Mouse (Mus musculus): ENCODE results near the gene Hbs1l. TPM values are rescaled to one million over a fixed set of nuclear protein-coding genes. Genes with fewer than 3 reads are reported as not detected.

The Hbs1l gene
- polyA plus RNA-seq, 1 experiment from 2014 or later = 42.7 TPM

DNA sequence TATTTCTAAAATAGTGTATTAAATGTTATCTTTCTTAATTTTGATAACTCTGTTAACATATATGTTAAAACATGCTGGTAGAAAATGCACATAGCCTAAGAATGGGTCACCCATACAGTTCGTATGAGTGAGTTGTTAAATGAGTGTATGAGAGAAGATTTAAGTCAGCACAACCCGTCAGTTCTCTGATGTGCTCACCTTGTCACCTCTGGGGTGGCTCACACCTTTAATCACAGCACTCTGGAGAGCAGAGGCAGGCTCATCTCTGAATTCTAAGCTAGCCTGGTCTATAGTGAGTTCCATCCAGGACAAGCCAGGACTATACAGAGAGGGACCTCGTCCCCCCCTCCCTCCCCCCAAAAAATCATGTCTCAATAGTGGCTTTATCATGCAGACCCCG lies 22.5 kb downstream of the Hbs1l start:
- Histone ChIP-seq H3K9ac (ENCODE audit: low read length) (no peak overlapping the region), H3K9me3 (ENCODE audit: control insufficient read depth, low read length) (no peaks in the 10 kb centered on the region), H3K27ac (replicated peaks) (no peak overlapping the region), H3K4me2 (replicated peaks; ENCODE audit: low read depth) (no peak overlapping the region), H3K4me1 (replicated peaks; ENCODE audit: control insufficient read depth, insufficient read depth) (no peaks in the 10 kb centered on the region), H3K36me3 (ENCODE audit: control insufficient read depth, insufficient read depth, low read length) (peaks cover 5% of the 10 kb centered on the region), H3K27me3 (ENCODE audit: control insufficient read depth, insufficient read depth, low read length) (no peaks in the 10 kb centered on the region), H3K4me3 (ENCODE audit: low read depth, low read length) (no peak overlapping the region)
- DNase-seq (ENCODE audit: low spot score) (no peak), ATAC-seq (ENCODE audit: low FRiP score, low TSS enrichment) (no peak)
- 87% methylated on average over 4 of the region's 4 CpGs for WGBS
- TF ChIP-seq CTCF (IDR thresholded peaks at IDR 0.05; ENCODE audit: low read depth) (no peak), EP300 (optimal IDR thresholded peaks at IDR 0.05) (no peak)

DNA sequence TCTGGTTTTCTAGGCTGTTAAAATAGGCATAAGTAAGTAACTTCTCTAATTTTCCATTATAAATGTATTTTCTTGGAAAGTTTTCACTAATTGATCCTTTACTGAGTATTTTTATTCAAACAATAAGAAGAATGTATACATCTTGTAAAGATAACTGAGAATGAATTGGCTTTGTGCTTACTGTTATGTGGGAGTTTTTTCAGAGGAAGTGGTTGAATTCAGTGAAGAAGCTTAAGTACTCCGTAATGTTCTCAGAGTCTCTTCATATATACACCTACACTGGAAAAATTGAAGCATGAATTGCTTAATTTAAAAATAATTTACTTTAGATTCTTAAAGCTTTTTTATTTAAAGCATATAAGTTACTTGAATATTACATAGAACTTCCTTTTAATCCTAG lies 23.2 kb downstream of the Hbs1l start:
- Histone ChIP-seq H3K27me3 (ENCODE audit: control insufficient read depth, insufficient read depth, low read length) (no peaks in the 10 kb centered on the region), H3K27ac (replicated peaks) (no peak overlapping the region), H3K4me3 (ENCODE audit: low read depth, low read length) (no peak overlapping the region), H3K36me3 (ENCODE audit: control insufficient read depth, insufficient read depth, low read length) (peaks cover 5% of the 10 kb centered on the region), H3K9ac (ENCODE audit: low read length) (no peak overlapping the region), H3K4me2 (replicated peaks; ENCODE audit: low read depth) (no peak overlapping the region), H3K4me1 (replicated peaks; ENCODE audit: control insufficient read depth, insufficient read depth) (no peaks in the 10 kb centered on the region), H3K9me3 (ENCODE audit: control insufficient read depth, low read length) (no peaks in the 10 kb centered on the region)
- ATAC-seq (ENCODE audit: low FRiP score, low TSS enrichment) = no peak
- no peak for DNase-seq (ENCODE audit: low spot score)
- 92% methylated on average over 1 of the region's 1 CpGs for WGBS
- TF ChIP-seq CTCF (IDR thresholded peaks at IDR 0.05; ENCODE audit: low read depth) (no peak), EP300 (optimal IDR thresholded peaks at IDR 0.05) (no peak)

DNA sequence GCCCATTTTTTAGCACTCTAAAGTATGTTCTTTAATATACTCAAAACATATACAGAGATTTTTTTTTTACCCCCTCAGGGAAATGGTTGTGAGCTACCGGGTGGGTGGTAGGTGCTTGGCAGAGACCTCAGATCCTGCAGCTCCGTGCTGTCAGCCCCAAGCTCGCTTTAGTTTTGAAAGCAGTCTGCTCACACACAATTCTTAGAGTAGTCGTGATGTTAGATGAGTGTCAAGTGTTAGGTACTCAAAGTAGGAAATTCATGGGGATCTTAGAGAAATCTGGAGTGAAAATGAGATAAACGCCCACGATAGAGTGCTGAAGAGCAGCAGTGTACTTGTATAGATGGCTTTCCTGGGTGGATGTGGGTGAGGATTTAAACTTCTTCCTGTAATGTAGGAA lies 24.8 kb downstream of the Hbs1l start:
- DNase-seq (ENCODE audit: low spot score) (no peak), ATAC-seq (ENCODE audit: low FRiP score, low TSS enrichment) (no peak)
- H3K27ac ChIP-seq (replicated peaks) = no peak overlapping the region
- TF ChIP-seq CTCF (IDR thresholded peaks at IDR 0.05; ENCODE audit: low read depth) = no peak
- no peak for TF ChIP-seq EP300 (optimal IDR thresholded peaks at IDR 0.05)
- no peaks in the 10 kb centered on the region for H3K27me3 ChIP-seq (ENCODE audit: control insufficient read depth, insufficient read depth, low read length)
- no peak overlapping the region for H3K4me2 ChIP-seq (replicated peaks; ENCODE audit: low read depth)
- peaks cover 5% of the 10 kb centered on the region for H3K36me3 ChIP-seq (ENCODE audit: control insufficient read depth, insufficient read depth, low read length)
- WGBS = 85% methylated on average over 6 of the region's 6 CpGs
- H3K4me1 ChIP-seq (replicated peaks; ENCODE audit: control insufficient read depth, insufficient read depth) = no peaks in the 10 kb centered on the region
- H3K9ac ChIP-seq (ENCODE audit: low read length) = no peak overlapping the region
- H3K9me3 ChIP-seq (ENCODE audit: control insufficient read depth, low read length) = no peaks in the 10 kb centered on the region
- no peak overlapping the region for H3K4me3 ChIP-seq (ENCODE audit: low read depth, low read length)

DNA sequence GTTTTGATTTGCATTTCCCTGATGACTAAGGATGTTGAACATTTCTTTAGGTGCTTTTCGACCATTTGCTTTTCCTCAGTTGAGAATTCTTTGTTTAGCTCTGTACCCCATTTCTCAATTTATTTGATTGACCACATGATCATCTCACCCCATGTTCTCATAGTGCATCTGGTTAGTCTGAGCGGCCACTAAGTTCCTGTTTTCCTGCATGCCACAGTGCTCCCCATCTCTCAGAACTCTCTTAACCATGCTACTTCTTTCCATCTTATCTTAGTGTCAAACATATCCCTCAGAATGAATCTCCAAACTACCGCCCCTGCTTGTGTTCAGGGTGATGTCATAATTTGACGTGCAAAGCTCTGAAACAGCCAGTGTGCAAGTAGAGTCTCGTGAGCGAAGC lies 30.6 kb downstream of the Hbs1l start:
- no peak overlapping the region for H3K9ac ChIP-seq (ENCODE audit: low read length)
- H3K36me3 ChIP-seq (ENCODE audit: control insufficient read depth, insufficient read depth, low read length) = no peaks in the 10 kb centered on the region
- no peaks in the 10 kb centered on the region for H3K27me3 ChIP-seq (ENCODE audit: control insufficient read depth, insufficient read depth, low read length)
- no peaks in the 10 kb centered on the region for H3K9me3 ChIP-seq (ENCODE audit: control insufficient read depth, low read length)
- ATAC-seq (ENCODE audit: low FRiP score, low TSS enrichment) (no peak), DNase-seq (ENCODE audit: low spot score) (no peak)
- TF ChIP-seq CTCF (IDR thresholded peaks at IDR 0.05; ENCODE audit: low read depth) (no peak), EP300 (optimal IDR thresholded peaks at IDR 0.05) (no peak)
- WGBS = 87% methylated on average over 6 of the region's 6 CpGs
- no peak overlapping the region for H3K4me2 ChIP-seq (replicated peaks; ENCODE audit: low read depth)
- no peak overlapping the region for H3K27ac ChIP-seq (replicated peaks)
- H3K4me3 ChIP-seq (ENCODE audit: low read depth, low read length) = no peak overlapping the region
- no peaks in the 10 kb centered on the region for H3K4me1 ChIP-seq (replicated peaks; ENCODE audit: control insufficient read depth, insufficient read depth)

DNA sequence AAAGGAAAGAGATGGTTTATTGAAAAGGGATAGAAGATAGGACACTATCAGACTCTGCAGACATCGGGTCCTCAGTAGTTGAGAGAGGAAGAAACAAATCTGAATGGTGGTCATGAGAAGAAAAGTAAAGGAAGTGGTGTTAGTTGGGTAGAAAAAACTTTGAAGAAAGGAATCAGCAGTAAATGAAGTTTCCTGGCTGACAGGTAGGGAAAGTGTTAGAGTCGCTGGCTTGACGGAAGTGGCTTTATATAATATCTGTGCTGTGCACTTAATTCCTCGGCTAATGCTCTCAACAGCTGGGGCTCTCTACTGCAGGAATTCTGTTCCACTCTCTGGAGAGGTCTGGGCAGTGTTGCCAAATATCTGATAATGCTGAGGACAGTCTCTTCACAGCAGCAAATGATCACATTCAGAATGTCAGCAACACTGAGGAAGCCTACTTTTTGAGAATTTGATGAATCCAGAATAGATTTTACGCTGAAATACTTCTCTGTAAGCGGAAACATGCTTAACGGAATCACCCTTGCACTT lies 31.9 kb downstream of the Hbs1l start:
- Histone ChIP-seq H3K27me3 (ENCODE audit: control insufficient read depth, insufficient read depth, low read length) (no peaks in the 10 kb centered on the region), H3K27ac (replicated peaks) (no peak overlapping the region), H3K4me3 (ENCODE audit: low read depth, low read length) (no peak overlapping the region), H3K4me1 (replicated peaks; ENCODE audit: control insufficient read depth, insufficient read depth) (no peaks in the 10 kb centered on the region), H3K9me3 (ENCODE audit: control insufficient read depth, low read length) (no peaks in the 10 kb centered on the region), H3K4me2 (replicated peaks; ENCODE audit: low read depth) (no peak overlapping the region), H3K36me3 (ENCODE audit: control insufficient read depth, insufficient read depth, low read length) (no peaks in the 10 kb centered on the region), H3K9ac (ENCODE audit: low read length) (no peak overlapping the region)
- TF ChIP-seq EP300 (optimal IDR thresholded peaks at IDR 0.05) (no peak), CTCF (IDR thresholded peaks at IDR 0.05; ENCODE audit: low read depth) (no peak)
- DNase-seq (ENCODE audit: low spot score) (no peak), ATAC-seq (ENCODE audit: low FRiP score, low TSS enrichment) (no peak)
- WGBS = 78% methylated on average over 7 of the region's 7 CpGs

DNA sequence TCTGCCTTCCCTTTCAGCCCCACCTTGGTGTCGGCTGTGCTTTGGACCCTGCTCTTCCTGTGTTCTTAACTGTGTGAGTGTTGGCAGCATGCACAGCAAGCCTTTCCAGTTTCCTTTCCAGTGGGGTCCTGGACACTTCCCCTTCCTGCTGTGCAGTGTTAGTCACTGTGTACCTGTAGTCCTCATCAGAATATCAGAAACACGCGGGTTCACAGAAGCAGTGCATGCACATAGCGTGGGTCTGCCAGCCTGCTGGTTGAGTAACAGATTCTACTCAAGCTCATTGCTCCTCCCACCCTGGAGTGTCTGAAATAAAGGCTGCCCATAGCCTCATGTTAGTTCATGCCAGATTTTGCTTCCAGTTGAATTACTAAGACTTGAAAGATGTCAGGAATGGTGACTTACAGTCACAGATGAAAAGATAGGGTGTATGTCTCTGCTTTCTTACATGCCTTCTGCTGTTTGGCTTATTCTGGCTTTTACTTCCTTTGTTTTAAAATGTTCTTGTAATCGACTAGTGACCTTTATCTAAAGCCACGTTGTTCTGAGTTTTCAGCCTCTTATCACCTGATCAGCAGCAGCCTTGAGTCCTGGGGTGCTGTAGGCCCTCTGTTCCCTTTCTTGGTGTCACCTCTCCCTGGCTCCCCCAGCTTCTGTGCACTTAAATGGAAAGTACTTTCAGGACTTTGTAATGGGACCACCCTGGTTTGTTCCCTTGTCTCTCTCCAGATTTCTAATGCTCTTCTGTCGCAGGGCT lies 38.7 kb downstream of the Hbs1l start:
- H3K36me3 ChIP-seq (ENCODE audit: control insufficient read depth, insufficient read depth, low read length) = no peaks in the 10 kb centered on the region; the same call in 1 of the 2 replicates
- peak; percentile 67 for ATAC-seq (ENCODE audit: low FRiP score, low TSS enrichment)
- WGBS = 58% methylated on average over 7 of the region's 7 CpGs

More for the DNA sequence above, 38.7 kb downstream of the Hbs1l start:
- H3K27ac ChIP-seq (replicated peaks) = peak overlapping the region; percentile 75; the same call in 1 of the 2 replicates
- H3K4me3 ChIP-seq (ENCODE audit: low read depth, low read length) = no peak overlapping the region
- H3K27me3 ChIP-seq (ENCODE audit: control insufficient read depth, insufficient read depth, low read length) = no peaks in the 10 kb centered on the region
- H3K4me1 ChIP-seq (replicated peaks; ENCODE audit: control insufficient read depth, insufficient read depth) = no peaks in the 10 kb centered on the region
- DNase-seq (ENCODE audit: low spot score) = peak; percentile 20
- no peak overlapping the region for H3K4me2 ChIP-seq (replicated peaks; ENCODE audit: low read depth)
- H3K9me3 ChIP-seq (ENCODE audit: control insufficient read depth, low read length) = 0 out of 2 replicates have a peak, but pooled peaks cover 3% of the 10 kb centered on the region
- no peak overlapping the region for H3K9ac ChIP-seq (ENCODE audit: low read length)
- TF ChIP-seq CTCF (IDR thresholded peaks at IDR 0.05; ENCODE audit: low read depth) (no peak), EP300 (optimal IDR thresholded peaks at IDR 0.05) (no peak)
